Mouse (Mus musculus) bone marrow, adult 2 months (tissue): ENCODE data around the gene Cd164.

Experiments used
- CTCF ChIP-seq: fragments of 200-500 bp; IDR thresholded peaks from 2 replicates; pipeline ENCODE4 v1.5.1; 2011; ENCODE audit warnings: low read length, control low read depth; ENCODE audit not compliant: control insufficient read depth, insufficient read depth
- POLR2A ChIP-seq: fragments of 200-500 bp; IDR thresholded peaks from 2 replicates; pipeline ENCODE4 v1.6.1; 2011; ENCODE audit warnings: low read depth, mild to moderate bottlenecking, control low read depth, low read length, borderline replicate concordance; ENCODE audit not compliant: control insufficient read depth

GRCm38 (mm10) chr10:41558401-41558800 lies 39.2 kb downstream of the Cd164 start:
- TF ChIP-seq CTCF (no peak), POLR2A (no peak)
